Mouse (Mus musculus) kidney, adult 2 months (tissue): ENCODE measurements around the gene Prdm5. TPM values are rescaled to one million over a fixed set of nuclear protein-coding genes. Genes with fewer than 3 reads are reported as not detected.

Experiments
- DNase-seq: peaks from one replicate; pipeline ENCODE4 v3.0.0; 2021
- H3K27ac ChIP-seq: fragments of 200-500 bp; 2 replicates; pipeline ENCODE4 v1.5.1; 2012; ENCODE audit warnings: low read depth, low read length, control low read depth, inconsistent platforms; ENCODE audit not compliant: insufficient read depth
- H3K27me3 ChIP-seq: fragments of 200-500 bp; replicated peaks from 2 replicates; pipeline ENCODE4 v1.6.1; 2012; ENCODE audit warnings: mild to moderate bottlenecking, moderate library complexity, low read length, inconsistent platforms; ENCODE audit not compliant: control insufficient read depth, insufficient read depth
- H3K36me3 ChIP-seq: fragments of 200-500 bp; 2 replicates; pipeline ENCODE4 v1.6.1; 2012; ENCODE audit warnings: mild to moderate bottlenecking, moderate library complexity, low read length, inconsistent platforms; ENCODE audit not compliant: control insufficient read depth, insufficient read depth
- H3K4me1 ChIP-seq: fragments of 200-500 bp; 2 replicates; pipeline ENCODE4 v1.6.1; 2011; ENCODE audit warnings: low read length; ENCODE audit not compliant: control insufficient read depth, insufficient read depth
- H3K4me3 ChIP-seq: fragments of 200-500 bp; 2 replicates; pipeline ENCODE4 v1.5.1; 2011; ENCODE audit warnings: mild to moderate bottlenecking, low read depth, low read length, control low read depth; ENCODE audit not compliant: insufficient read depth
- CTCF ChIP-seq: fragments of 200-500 bp; conservative IDR thresholded peaks from 2 replicates; pipeline ENCODE4 v1.5.1; 2011; ENCODE audit warnings: low read depth, mild to moderate bottlenecking, control low read depth, low read length, moderate library complexity, mixed read lengths; ENCODE audit not compliant: insufficient read depth, insufficient read length
- POLR2A ChIP-seq: fragments of 200-500 bp; IDR thresholded peaks from one replicate; pipeline ENCODE4 v1.6.1; 2011; ENCODE audit warnings: low read depth, low read length, control low read depth
- WGBS: fragments of 180-500 bp; shearing (Covaris S2); methylation state at CpG from one replicate; pipeline ENCODE4 v1.1.7; 2018; 5-methylcytosine and 5-hydroxymethylcytosine counted together
- polyA plus RNA-seq: library from polyadenylated mRNA; depleted of rRNA; stranded (reverse); fragments of >200 nt; gene quantifications from 2 replicates; pipeline ENCODE4 v1.2.3, GENCODE M21; 2012

Gene Prdm5
- polyA plus RNA-seq, 1 experiment: 3.3 TPM

- Histone ChIP-seq H3K27me3 (no peaks in the 10 kb centered on the region), H3K27ac (no peak overlapping the region), H3K4me3 (no peak overlapping the region), H3K36me3 (no peaks in the 10 kb centered on the region), H3K4me1 (peaks cover 5% of the 10 kb centered on the region; the same call in 1 of the 2 replicates)
- 56% methylated on average over 1 of the region's 1 CpGs for WGBS
- TF ChIP-seq CTCF (no peak), POLR2A (no peak)
- no peak for DNase-seq
Measured at GRCm38 (mm10) chr6:65783670-65784069, 4.9 kb downstream of the Prdm5 start.

GRCm38 (mm10) chr6:65792923-65793322 is 14.1 kb downstream of the Prdm5 start:
- H3K36me3 ChIP-seq: no peaks in the 10 kb centered on the region
- no peaks in the 10 kb centered on the region for H3K4me1 ChIP-seq
- 61% methylated on average over 2 of the region's 2 CpGs for WGBS
- DNase-seq: no peak
- TF ChIP-seq CTCF (no peak), POLR2A (no peak)
- H3K27ac ChIP-seq: no peak overlapping the region
- no peaks in the 10 kb centered on the region for H3K27me3 ChIP-seq
- no peak overlapping the region for H3K4me3 ChIP-seq

- 96% methylated on average over 3 of the region's 3 CpGs for WGBS
- Histone ChIP-seq H3K36me3 (no peaks in the 10 kb centered on the region), H3K27me3 (no peaks in the 10 kb centered on the region), H3K4me3 (no peak overlapping the region), H3K27ac (no peak overlapping the region), H3K4me1 (no peaks in the 10 kb centered on the region)
- DNase-seq: no peak
- TF ChIP-seq CTCF: no peak
- no peak for TF ChIP-seq POLR2A
Measured at GRCm38 (mm10) chr6:65796552-65796951, 17.8 kb downstream of the Prdm5 start.

DNA sequence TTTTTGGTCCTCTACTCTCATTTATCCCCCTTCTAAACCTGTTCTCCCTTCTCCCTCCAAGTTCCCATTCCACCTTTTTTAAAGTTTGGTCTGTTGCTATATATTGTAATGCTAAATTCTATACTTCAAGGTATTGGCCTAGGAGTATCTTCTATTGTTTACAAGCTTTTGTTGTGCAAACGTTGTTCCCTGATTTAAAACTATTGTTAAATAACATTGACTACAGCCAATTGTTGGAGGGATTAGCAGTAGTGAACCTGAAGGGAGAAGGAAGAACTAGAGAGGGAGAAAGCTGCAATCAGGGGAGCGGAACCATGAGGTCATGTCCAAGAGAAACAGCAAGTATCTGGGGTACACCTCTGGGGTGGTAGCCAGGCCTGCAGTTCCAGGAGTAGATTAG is 18.5 kb downstream of the Prdm5 start:
- Histone ChIP-seq H3K4me3 (no peak overlapping the region), H3K27me3 (no peaks in the 10 kb centered on the region), H3K4me1 (no peaks in the 10 kb centered on the region), H3K36me3 (no peaks in the 10 kb centered on the region), H3K27ac (no peak overlapping the region)
- WGBS: 83% methylated on average over 2 of the region's 2 CpGs
- TF ChIP-seq CTCF (no peak), POLR2A (no peak)
- DNase-seq: no peak

DNA sequence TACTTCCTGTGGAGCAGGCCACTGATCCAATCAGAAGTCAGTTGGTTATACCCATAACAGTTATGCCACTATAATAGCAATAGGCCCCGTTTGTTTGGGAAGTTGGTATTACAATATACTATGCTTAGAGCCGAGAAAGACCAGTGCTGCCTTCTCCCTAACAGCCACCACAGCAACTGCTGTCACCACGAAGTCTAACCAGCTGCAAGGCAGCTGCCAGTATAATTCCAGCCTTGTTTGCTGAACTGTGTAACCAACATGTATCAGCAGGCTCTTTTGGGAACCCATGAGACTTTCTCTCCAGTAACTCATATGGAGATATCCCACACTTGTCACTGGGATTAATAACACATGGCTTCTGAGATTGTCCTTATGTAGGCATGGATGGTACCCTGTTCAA is 19.6 kb downstream of the Prdm5 start:
- no peak for DNase-seq
- H3K4me3 ChIP-seq: no peak overlapping the region
- no peaks in the 10 kb centered on the region for H3K36me3 ChIP-seq
- H3K4me1 ChIP-seq: no peaks in the 10 kb centered on the region
- H3K27me3 ChIP-seq: no peaks in the 10 kb centered on the region
- 89% methylated on average over 3 of the region's 3 CpGs for WGBS
- H3K27ac ChIP-seq: no peak overlapping the region
- TF ChIP-seq CTCF (no peak), POLR2A (no peak)

DNA sequence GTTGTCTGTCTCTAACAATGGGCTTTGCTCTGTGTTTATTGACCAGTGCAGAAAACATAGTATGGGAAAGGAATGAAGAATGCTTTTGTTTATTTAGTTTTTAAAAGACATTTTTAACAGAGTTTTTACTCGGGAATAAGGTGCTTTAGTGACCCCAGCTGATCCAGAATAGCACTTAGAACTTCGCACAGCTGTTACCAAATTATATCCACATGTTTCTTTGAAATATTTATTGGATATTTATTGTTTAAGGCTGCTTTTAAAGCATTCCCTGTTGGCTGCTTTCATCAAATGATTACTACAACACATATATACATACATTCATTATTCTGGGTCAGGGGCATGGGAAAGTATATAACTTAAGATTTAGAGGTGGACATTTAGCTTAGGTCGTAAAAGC is 32.9 kb downstream of the Prdm5 start:
- Histone ChIP-seq H3K27ac (no peak overlapping the region), H3K36me3 (no peaks in the 10 kb centered on the region), H3K27me3 (no peaks in the 10 kb centered on the region), H3K4me1 (no peaks in the 10 kb centered on the region), H3K4me3 (no peak overlapping the region)
- TF ChIP-seq CTCF (no peak), POLR2A (no peak)
- WGBS: 81% methylated on average over 3 of the region's 3 CpGs
- no peak for DNase-seq

DNA sequence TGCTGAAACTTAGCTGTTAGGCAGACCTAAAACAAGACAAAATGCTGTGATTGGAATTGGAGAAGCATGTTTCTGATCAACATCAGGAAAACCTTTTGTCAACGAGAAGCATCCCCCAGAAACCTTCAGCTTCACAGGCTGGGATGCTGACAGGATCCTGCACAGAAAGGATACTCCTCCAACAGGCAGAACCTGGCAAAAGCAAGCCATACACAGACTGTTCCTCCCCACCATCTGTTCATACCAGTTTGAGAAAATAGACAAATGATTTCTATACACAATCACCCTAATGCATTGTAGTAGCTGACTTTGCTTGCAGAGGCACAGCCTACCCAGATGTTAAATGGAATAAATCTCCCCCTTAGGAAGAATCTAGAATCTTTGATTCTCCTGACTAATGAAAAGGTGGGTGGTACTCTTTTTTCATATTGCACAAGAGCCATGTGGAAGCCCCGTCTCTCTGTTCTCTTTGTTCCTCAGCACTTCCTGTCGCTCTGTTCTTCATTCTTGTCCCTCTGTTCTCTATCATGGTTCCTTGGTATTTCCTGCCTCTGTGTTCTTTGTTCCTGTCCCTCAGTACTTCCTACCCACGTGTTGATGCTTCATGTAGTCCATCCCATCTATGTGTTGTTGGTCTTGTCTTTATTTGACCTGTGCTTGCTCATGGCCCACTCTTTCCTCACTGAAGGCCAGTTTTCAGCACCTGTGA is 39.4 kb downstream of the Prdm5 start:
- TF ChIP-seq POLR2A: no peak
- no peak for TF ChIP-seq CTCF
- no peak overlapping the region for H3K27ac ChIP-seq
- H3K4me1 ChIP-seq: no peaks in the 10 kb centered on the region
- 71% methylated on average over 4 of the region's 4 CpGs for WGBS
- H3K27me3 ChIP-seq: no peaks in the 10 kb centered on the region
- H3K36me3 ChIP-seq: no peaks in the 10 kb centered on the region
- DNase-seq: no peak
- no peak overlapping the region for H3K4me3 ChIP-seq

GRCm38 (mm10) chr6:65828656-65829055 is 49.9 kb downstream of the Prdm5 start:
- Histone ChIP-seq H3K27me3 (no peaks in the 10 kb centered on the region), H3K27ac (no peak overlapping the region), H3K4me1 (no peaks in the 10 kb centered on the region), H3K36me3 (no peaks in the 10 kb centered on the region), H3K4me3 (no peak overlapping the region)
- no peak for DNase-seq
- WGBS: 62% methylated on average over 1 of the region's 1 CpGs
- TF ChIP-seq POLR2A (no peak), CTCF (no peak)
